Mouse (Mus musculus) right cerebral cortex, postnatal 25 days (tissue): ENCODE data around the gene Mecp2.
"Not testable (repeated sequence)": the region's sequence is repeated elsewhere in the genome, so short reads cannot be mapped to it uniquely, and the experiment has no call there.

ENCODE experiments used
- DNase-seq: peaks from one replicate; pipeline ENCODE4 v3.0.0; 2022

Mecp2 gene

GRCm38 (mm10) chrX:74135263-74135662 lies at the start of gene Mecp2:
Gene Mecp2, minus strand, starts transcription at chrX:74135363.
- not testable (repeated sequence) for DNase-seq

GRCm38 (mm10) chrX:74176959-74177358 lies 41.8 kb upstream of the Mecp2 start, which contains the start of gene Tktl1:
Gene Tktl1, plus strand, starts transcription at chrX:74177259.
- DNase-seq: no peak

GRCm38 (mm10) chrX:74167738-74168137 lies 32.6 kb upstream of the Mecp2 start, which contains the start of gene Tex28:
Gene Tex28, minus strand, starts transcription at chrX:74167838.
- DNase-seq: no peak

GRCm38 (mm10) chrX:74127164-74127563 lies 8.0 kb downstream of the Mecp2 start, which contains the start of gene Opn1mw:
Gene Opn1mw, plus strand, starts transcription at chrX:74127464.
- DNase-seq: no peak

GRCm38 (mm10) chrX:74124975-74125374 lies 10.2 kb downstream of the Mecp2 start:
- DNase-seq: no peak

GRCm38 (mm10) chrX:74115511-74115910 lies 19.7 kb downstream of the Mecp2 start:
- peak; percentile 37 for DNase-seq

- DNase-seq: no peak
Observed at GRCm38 (mm10) chrX:74114036-74114435, 21.1 kb downstream of the Mecp2 start.

GRCm38 (mm10) chrX:74108747-74109146 lies 26.4 kb downstream of the Mecp2 start:
- DNase-seq: no peak

GRCm38 (mm10) chrX:74105916-74106315 lies 29.2 kb downstream of the Mecp2 start:
- no peak for DNase-seq

GRCm38 (mm10) chrX:74103457-74104188 lies 31.5 kb downstream of the Mecp2 start:
- no peak for DNase-seq

GRCm38 (mm10) chrX:74095130-74095529 lies 40.0 kb downstream of the Mecp2 start:
- DNase-seq: no peak

GRCm38 (mm10) chrX:74085601-74086038 lies 49.5 kb downstream of the Mecp2 start:
- DNase-seq: peak; percentile 95

- DNase-seq: peak; percentile 82
Observed at GRCm38 (mm10) chrX:74084946-74085498, 50.1 kb downstream of the Mecp2 start.

GRCm38 (mm10) chrX:74084276-74084837 lies 50.8 kb downstream of the Mecp2 start:
- no peak for DNase-seq

GRCm38 (mm10) chrX:74070794-74071193 lies 64.4 kb downstream of the Mecp2 start:
- no peak for DNase-seq

GRCm38 (mm10) chrX:74067891-74068290 lies 67.3 kb downstream of the Mecp2 start:
- DNase-seq: no peak

- no peak for DNase-seq
Observed at GRCm38 (mm10) chrX:74045107-74045506, 90.1 kb downstream of the Mecp2 start.

GRCm38 (mm10) chrX:74037702-74038375 lies 97.3 kb downstream of the Mecp2 start:
- DNase-seq: no peak

GRCm38 (mm10) chrX:74030000-74030399 lies 105.2 kb downstream of the Mecp2 start:
- no peak for DNase-seq

- DNase-seq: peak; percentile 62
Observed at GRCm38 (mm10) chrX:74023188-74024049, 111.7 kb downstream of the Mecp2 start, which contains the start of gene Irak1. Gene Irak1, minus strand, starts transcription at chrX:74023918.

GRCm38 (mm10) chrX:74022795-74023187 lies 112.4 kb downstream of the Mecp2 start:
- DNase-seq: no peak

- DNase-seq: no peak
Observed at GRCm38 (mm10) chrX:74014597-74014996, 120.6 kb downstream of the Mecp2 start.
